Mouse (Mus musculus) left cerebral cortex, postnatal 10 days (tissue): ENCODE data around the gene Ppif. TPM values are rescaled to one million over a fixed set of nuclear protein-coding genes. Genes with fewer than 3 reads are reported as not detected.

Source experiments
- DNase-seq, 2 experiments: peaks; one replicate each; pipeline ENCODE4 v3.0.0; 2021 to 2022; ENCODE audit warnings: low spot score in 2 of 2, mixed read lengths in 1 of 2; ENCODE audit errors: extremely low spot score in 1 of 2
- intact Hi-C: fragments of 180-260 bp; cut with DNase I; formaldehyde crosslinking; loops from one replicate; pipeline ENCODE4 v1.15.1; 2025
- total RNA-seq, 2 experiments: library from RNA; stranded (reverse); gene quantifications; 2 replicates each; pipeline ENCODE4 v1.2.3; 2021

Ppif gene
- total RNA-seq = 10 to 100 TPM; 21.1 to 22.0 TPM

- DNase-seq = peak; percentile 94 to 95
- intact Hi-C loops = no loop called here
Measured at GRCm38 (mm10) chr14:25693888-25694568, at the start of gene Ppif. Gene Ppif, plus strand, starts transcription at chr14:25694154.

DNA sequence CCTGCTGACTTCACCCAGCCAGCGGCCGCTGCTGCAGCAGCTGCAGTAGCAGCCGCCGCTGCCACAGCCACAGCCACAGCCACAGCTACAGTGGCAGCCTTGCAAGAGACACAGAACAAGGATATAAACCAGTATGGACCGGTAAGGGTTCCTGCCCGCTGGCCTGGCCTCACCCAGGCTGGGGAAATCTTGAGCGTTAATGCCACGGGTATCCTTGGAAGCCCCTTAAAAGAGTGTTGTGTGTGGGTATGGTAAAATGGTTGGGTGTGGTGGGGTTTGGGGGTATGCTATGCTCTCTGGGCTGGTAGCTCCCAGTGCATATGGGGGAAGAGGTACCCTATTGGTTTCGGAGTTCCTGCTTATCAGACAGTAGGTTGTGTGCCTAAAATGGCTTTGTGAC lies 48.2 kb upstream of the Ppif start:
- DNase-seq = no peak
- intact Hi-C loops = no loop called here

- intact Hi-C loops = no loop called here
- DNase-seq = peak; percentile 44 to 70
Measured at GRCm38 (mm10) chr14:25646161-25646621, 47.8 kb upstream of the Ppif start.

- intact Hi-C loops = no loop called here
- DNase-seq = no peak
Measured at GRCm38 (mm10) chr14:25651131-25651530, 42.8 kb upstream of the Ppif start.

GRCm38 (mm10) chr14:25651905-25652304 lies 42.0 kb upstream of the Ppif start:
- intact Hi-C loops = no loop called here
- DNase-seq = no peak

DNA sequence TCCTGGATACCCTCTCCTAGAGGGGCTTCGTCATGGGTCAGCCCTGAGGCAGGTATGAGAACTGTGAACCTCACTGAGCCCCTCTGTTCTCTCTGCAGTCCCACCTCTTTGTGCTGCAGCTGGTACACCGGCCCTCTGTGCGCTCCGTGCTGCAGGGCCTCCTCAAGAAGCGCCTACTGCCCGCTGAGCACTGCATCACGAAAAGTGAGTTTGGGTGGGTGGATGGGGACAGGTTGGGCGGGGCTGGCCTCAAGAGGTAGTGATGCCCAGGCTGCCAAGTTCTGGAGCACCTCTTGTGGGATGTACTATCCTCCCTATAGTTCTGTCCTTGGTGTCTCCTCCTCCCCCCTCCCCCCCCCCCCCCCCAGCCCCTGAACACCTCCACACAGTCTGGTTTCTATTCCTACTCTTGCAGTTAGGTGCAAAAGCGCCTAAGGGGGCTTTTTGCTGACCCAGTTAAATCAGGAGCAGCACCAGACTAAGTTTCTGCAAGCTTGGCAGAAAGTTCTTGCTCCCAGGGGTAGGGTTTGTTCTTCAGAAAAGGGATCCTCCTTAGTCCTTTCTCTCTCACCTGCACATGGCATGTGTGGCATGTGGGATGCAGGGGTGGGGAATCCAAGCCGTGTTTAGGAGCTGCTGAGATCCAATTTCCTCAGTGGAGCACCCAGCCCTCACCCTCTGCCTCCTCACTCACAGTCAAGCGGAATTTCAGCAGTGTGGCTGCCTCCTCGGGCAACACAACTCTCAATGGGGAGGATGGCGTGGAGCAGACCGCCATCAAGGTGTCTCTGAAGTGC lies 39.4 kb upstream of the Ppif start:
- DNase-seq = no peak
- intact Hi-C loops = no loop called here

DNA sequence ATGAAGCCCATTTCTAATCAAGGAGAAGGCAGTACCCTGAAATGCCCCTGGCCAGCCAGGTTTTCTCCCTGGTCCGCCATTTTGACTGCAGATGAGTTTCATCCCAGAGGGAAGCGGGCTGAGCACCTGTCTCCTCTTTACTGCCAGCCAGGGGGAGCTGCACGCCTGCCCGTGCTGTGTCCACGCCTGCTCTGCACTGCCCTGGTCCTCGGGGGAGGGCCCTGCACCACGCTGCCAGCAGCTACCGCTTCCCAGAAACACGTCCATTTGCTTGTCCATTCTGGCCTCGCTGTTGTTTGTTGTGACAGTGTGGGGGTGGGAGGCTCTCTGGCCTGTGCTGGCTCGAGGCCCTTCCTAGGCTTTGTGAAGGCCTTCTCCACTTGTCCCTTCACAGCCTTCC lies 33.3 kb upstream of the Ppif start:
- peak in 1 of 2 experiments; percentile 66 for DNase-seq
- intact Hi-C loops = no loop called here

DNA sequence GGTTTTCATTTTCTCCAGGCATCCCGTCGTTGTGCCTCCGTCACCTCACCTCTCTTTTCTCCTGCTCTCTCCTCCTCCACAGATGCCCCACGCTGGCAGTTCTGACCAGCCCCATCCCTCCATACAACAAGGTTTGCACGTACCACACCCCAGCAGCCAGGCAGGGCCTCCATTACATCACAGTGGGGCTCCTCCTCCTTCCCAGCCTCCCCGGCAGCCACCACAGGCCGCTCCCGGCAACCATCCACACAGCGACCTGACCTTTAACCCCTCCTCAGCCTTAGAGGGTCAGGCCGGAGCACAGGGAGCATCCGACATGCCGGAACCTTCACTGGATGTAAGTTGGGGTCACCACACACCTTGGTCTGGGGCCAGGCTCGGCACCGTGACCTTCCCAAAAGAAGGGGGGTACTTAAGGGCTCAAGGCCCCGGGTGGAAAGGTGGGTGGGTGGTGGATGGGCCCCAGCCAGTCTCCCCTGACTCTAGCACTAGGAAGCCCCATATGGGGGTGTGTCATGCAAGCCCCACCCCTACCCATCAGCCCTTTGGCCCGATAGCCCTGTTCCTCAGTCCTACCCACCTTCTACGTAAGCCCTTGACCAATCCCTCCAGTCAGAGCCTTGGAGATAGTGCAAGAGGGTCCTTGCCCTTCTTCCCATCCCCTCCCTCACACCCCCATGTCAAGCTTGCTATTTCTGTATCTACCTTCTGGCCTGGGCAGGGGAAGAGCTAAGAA lies 32.6 kb upstream of the Ppif start:
- intact Hi-C loops = no loop called here
- DNase-seq = peak in 1 of 2 experiments; percentile 48

GRCm38 (mm10) chr14:25663649-25664309 lies 30.2 kb upstream of the Ppif start:
- intact Hi-C loops = no loop called here
- no peak for DNase-seq

DNA sequence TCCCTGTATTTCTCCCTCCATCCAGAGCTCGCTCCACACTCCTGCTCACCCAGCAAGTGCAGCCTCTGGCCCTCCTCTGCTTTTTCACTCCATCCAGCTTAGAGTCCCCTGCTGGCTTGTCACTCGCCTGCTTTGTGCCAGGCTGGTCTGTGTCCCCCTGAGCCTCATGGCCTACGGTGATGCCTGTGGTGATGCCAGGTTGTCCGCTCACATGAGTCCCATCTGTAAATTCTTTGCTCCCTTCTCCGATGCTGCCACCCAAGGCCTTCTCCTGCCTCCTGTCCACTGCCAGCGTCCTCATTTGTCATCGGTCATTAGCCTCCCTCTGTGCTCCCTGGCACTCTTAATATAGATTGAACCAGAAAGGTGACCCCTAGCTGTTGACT lies 29.7 kb upstream of the Ppif start:
- no peak for DNase-seq
- intact Hi-C loops = no loop called here

- intact Hi-C loops = no loop called here
- DNase-seq = no peak
Measured at GRCm38 (mm10) chr14:25665314-25665970, 28.5 kb upstream of the Ppif start.

GRCm38 (mm10) chr14:25666668-25667376 lies 27.1 kb upstream of the Ppif start:
- intact Hi-C loops = no loop called here
- DNase-seq = no peak

- intact Hi-C loops = no loop called here
- DNase-seq = no peak
Measured at GRCm38 (mm10) chr14:25667587-25667986, 26.4 kb upstream of the Ppif start.

DNA sequence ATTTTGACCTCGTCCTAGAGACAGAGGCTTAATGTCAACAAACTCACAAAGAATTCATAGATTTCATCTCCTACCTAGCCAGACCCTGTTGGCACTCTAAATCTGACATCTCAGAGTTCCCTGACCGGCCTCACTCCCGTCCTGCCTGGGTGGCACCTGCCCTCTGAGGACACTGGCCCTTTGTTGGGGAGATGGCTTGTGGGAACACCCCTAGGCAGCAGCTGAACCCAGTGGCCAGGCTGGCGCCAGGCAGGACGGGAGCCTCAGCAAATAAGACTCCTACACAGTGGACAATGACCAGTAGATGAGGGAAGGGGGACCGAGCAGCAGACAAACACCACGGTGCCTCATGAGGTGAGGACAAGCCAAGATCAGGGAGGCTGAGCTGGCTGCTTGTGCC lies 14.3 kb upstream of the Ppif start:
- DNase-seq = no peak
- intact Hi-C loops = no loop called here

DNA sequence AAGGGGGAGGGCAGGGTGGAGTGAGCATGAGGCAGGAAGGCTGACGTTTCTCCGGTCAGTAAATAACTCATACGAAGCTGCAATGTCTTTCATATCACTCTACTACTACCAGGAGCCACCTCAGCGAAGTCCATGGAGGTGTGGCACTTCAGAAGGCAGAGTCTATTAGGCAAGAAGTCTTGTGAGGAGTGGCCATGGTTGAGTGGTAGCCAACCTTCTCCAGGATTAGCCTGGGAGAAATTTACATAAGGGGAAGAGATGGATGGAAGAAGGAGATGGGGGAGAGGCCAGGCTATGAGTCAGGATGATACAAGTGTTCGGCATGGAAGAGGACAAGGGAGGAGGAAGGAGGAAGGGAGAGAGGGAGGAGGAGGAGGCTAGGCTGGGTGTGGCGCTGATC lies 11.9 kb upstream of the Ppif start:
- no peak for DNase-seq
- intact Hi-C loops = no loop called here

- DNase-seq = no peak
- intact Hi-C loops = no loop called here
Measured at GRCm38 (mm10) chr14:25686216-25686945, 7.6 kb upstream of the Ppif start.
